Mouse (Mus musculus) heart, postnatal 0 days (tissue): ENCODE data around the gene Nrp1.

Experiments
- CTCF ChIP-seq: IDR thresholded peaks from 2 replicates; pipeline ENCODE4 v1.5.1; 2016; ENCODE audit warnings: antibody characterized with exemption, control low read depth, low read depth
- EP300 ChIP-seq: IDR thresholded peaks from 2 replicates; pipeline ENCODE4 v1.6.1; 2016; ENCODE audit warnings: antibody characterized with exemption, low read depth

- TF ChIP-seq CTCF (no peak), EP300 (no peak)
These were observed 135.4 kb downstream of the Nrp1 start for GRCm38 (mm10) chr8:128493801-128494200.
